Mouse (Mus musculus) embryonic fibroblast, embryonic 13.5 days (primary cell): ENCODE results near the gene Gne.

Experiments used
- CTCF ChIP-seq: IDR thresholded peaks from 2 replicates; pipeline ENCODE4 v1.5.1; 2011; ENCODE audit warnings: mild to moderate bottlenecking, control low read depth, low read length, moderate library complexity, borderline replicate concordance; ENCODE audit not compliant: insufficient read depth
- POLR2A ChIP-seq: IDR thresholded peaks from 2 replicates; pipeline ENCODE4 v1.6.1; 2011; ENCODE audit warnings: low read depth, mild to moderate bottlenecking, control low read depth, low read length, moderate library complexity

DNA sequence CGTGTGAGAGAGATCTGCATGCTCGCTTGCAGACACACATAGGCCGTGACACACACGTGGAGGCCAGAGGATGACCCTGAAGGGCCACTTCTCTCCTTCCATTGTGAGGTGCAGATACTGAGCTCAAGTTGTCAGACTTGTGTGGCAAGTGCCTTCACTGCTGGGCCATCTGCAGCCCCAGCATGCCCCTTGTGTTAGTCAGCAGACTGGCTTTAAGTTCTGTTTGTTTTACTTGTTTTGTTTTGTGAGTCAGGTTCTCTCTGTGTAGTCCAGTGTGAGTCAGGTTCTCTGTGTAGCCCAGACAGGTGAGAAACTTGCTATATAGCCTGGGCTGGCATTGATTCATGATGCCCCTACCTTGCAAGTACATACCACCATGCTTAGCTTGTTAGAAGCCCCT is 10.5 kb upstream of the Gne start:
- no peak for TF ChIP-seq CTCF
- TF ChIP-seq POLR2A: no peak
